Mouse (Mus musculus) adrenal gland, adult 2 months (tissue): ENCODE data around the gene Gpkow. TPM values are rescaled to one million over a fixed set of nuclear protein-coding genes. Genes with fewer than 3 reads are reported as not detected.
A peak's percentile ranks its signal among the peaks of the same experiment; 100 is the strongest.
"Not testable (repeated sequence)": the region's sequence is repeated elsewhere in the genome, so short reads cannot be mapped to it uniquely, and the experiment has no call there.

Experiments used
- DNase-seq: peaks from one replicate; pipeline ENCODE4 v3.0.0; 2021
- polyA plus RNA-seq: library from polyadenylated mRNA; depleted of rRNA; stranded (reverse); fragments of >200 nt; gene quantifications from 2 replicates; pipeline ENCODE4 v1.2.3, GENCODE M21; 2012
- total RNA-seq, 2 experiments: library from RNA; stranded (reverse); gene quantifications; 2 replicates each; pipeline ENCODE4 v1.2.3; 2021

The Gpkow gene
- total and polyA plus RNA-seq, 3 experiments = 4.2 to 58.4 (median 55.7) TPM

- no peak for DNase-seq
Measured at GRCm38 (mm10) chrX:7688321-7688720, 8.6 kb upstream of the Gpkow start.

GRCm38 (mm10) chrX:7690486-7690885, 6.4 kb upstream of the Gpkow start:
- no peak for DNase-seq

GRCm38 (mm10) chrX:7692862-7693261, 4.1 kb upstream of the Gpkow start:
- DNase-seq = no peak

- no peak for DNase-seq
Measured at GRCm38 (mm10) chrX:7696520-7696919, 411 bp upstream of the Gpkow start.

GRCm38 (mm10) chrX:7713764-7714134, 16.8 kb downstream of the Gpkow start:
- not testable (repeated sequence) for DNase-seq

GRCm38 (mm10) chrX:7714135-7714899, 17.4 kb downstream of the Gpkow start, which contains the start of gene Wdr45:
TSS of gene Wdr45 (plus strand) at chrX:7714333.
- peak; percentile 93 for DNase-seq

DNA sequence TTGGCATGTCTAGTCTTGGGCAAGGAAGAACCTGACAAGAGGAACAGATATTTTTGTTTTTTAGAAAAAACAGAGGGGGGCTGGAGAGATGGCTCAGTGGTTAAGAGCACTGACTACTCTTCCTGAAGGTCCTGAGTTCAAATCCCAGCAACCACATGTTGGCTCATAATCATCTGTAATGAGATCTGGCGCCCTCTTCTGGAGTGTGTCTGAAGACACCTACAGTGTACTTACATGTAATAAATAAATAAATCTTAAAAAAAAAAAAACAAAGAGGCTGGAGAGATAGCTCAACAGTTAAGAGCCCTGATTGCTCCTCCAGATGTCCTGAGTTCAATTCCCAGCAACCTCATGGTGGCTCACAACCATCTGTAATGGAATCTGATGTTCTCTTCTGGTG, 19.1 kb downstream of the Gpkow start:
- DNase-seq = not testable (repeated sequence)

- DNase-seq = peak; percentile 79
Measured at GRCm38 (mm10) chrX:7721514-7722281, 24.8 kb downstream of the Gpkow start, which contains the start of gene Gm45208. TSS of gene Gm45208 (plus strand) at chrX:7722245.

GRCm38 (mm10) chrX:7722282-7722611, 25.3 kb downstream of the Gpkow start:
- no peak for DNase-seq

- no peak for DNase-seq
Measured at GRCm38 (mm10) chrX:7722691-7723090, 25.8 kb downstream of the Gpkow start.

DNA sequence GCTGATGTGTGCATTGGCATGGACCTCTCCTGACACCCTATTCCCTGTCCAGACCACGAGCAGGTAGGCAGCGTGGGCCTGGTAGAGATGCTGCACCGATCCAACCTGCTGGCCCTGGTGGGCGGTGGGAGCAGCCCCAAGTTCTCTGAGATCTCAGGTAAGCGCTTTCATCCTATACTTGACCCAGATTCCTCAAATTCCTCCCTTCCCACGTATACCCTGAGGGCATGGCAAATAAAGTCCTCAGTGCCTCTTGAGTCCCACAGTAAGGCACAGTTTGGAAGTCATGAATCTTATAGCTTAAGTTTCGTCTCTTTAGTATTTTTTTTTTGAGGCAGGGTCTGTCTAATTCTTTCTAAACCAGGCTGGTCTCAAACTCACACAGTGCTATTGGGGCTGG, 27.2 kb downstream of the Gpkow start:
- no peak for DNase-seq

DNA sequence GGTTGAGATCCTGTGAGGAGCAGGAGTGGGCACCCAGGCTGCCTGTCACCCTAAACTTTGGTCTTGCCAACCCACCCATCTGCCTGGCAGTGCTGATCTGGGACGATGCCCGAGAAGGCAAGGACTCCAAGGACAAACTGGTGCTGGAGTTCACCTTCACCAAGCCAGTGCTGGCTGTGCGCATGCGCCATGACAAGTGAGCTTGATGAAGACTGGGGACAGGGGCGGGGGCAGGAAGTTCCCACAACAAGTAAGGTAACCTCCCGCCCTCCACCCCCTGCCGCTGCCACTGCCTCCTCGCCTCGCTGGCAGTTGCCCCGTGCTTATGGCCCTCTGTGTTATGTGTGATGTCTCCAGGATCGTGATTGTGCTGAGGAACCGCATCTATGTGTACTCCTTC, 28.9 kb downstream of the Gpkow start:
- no peak for DNase-seq

- DNase-seq = peak; percentile 50
Measured at GRCm38 (mm10) chrX:7727176-7727575, 30.2 kb downstream of the Gpkow start.

DNA sequence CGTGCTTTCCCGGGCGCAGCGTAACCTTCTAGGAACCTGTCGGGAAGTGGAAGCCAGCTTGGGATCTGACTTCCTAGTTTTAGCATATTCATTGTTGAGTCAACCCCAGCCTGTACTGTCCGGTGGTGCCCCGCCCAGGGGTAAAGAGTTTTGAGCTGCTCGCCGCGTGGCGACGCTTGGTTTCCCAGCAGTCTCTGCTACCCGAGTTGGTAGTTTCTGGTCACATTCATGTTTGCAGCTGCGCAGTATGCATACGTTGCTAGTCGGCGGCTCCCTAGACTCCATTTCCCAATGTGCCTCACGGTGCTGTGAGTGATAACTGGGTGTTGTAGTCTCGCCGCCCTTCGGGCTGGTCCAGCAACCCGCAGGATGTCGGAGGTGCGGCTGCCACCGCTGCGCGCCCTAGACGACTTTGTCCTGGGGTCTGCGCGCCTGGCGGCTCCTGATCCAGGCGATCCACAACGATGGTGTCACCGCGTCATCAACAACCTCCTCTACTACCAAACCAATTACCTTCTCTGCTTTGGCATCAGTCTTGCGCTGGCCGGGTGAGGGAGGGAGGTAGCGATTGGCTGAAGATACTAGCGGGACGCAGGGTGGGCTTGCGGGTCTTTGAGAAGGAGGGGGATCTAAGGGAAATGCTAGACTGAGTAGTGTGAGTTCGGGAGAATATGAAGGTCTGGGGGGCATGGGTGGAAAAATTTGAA, 31.4 kb downstream of the Gpkow start, which contains the start of gene Praf2:
Gene Praf2, plus strand, starts transcription at position 225 of the 707 bp plus-strand sequence.
- peak; percentile 87 for DNase-seq

- no peak for DNase-seq
Measured at GRCm38 (mm10) chrX:7728922-7729265, 32.0 kb downstream of the Gpkow start.

DNA sequence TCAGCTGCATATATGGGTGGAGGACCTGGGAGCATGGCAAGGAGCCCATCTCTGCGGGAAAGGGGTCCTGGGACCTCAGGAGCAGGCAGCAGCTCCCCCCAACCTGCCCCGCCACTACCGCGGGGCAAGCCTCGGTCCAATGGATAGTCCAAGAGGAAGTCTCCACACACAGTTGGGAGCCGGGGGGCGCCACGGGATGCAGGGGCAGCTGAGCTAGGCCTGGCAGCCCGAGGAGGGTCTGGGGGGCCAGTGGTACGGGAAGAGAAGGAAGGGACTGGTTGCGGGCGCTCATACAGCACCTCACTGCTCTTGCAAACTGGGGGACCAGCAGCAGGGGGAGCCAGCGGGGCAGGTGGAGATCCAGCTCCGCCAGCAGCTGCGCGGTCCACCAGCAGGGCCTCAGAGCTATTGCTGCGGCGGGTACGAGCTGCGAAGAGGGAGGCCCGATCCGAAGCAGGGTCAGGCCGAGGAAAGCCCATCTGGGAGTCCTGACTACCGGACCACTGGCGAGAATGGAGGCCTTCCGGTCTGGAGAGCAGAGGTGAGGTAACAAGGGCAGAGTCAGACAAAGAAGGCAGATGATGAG, 36.7 kb downstream of the Gpkow start:
- peak; percentile 68 for DNase-seq

GRCm38 (mm10) chrX:7739336-7740081, 42.6 kb downstream of the Gpkow start:
- no peak for DNase-seq

GRCm38 (mm10) chrX:7740082-7740819, 43.3 kb downstream of the Gpkow start:
- no peak for DNase-seq

DNA sequence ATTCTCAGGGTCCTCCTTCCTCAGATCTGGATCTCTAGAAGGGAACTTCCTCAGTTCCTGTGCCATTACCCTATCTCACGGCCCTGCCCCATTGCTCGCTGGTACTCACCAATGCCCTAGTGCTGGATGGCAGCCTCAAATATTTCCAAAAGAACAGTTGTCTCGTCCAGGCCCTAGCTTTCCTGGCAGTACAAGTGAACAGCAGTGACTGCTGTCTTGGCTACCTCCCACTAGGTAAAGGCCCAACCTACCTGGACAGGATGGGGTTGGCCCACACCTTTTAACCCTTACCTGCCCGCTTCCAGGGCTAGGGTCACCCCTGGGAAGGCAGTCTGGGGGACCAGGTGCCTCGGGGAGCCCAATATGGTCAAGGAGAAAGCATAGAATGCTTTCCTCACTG, 44.2 kb downstream of the Gpkow start:
- DNase-seq = no peak

GRCm38 (mm10) chrX:7743470-7743869, 46.5 kb downstream of the Gpkow start:
- DNase-seq = no peak

- DNase-seq = no peak
Measured at GRCm38 (mm10) chrX:7744940-7745339, 48.0 kb downstream of the Gpkow start.
